Mouse (Mus musculus) G1E (cell line): Measurements from ENCODE around the gene Slc29a1.

Source experiments
- CTCF ChIP-seq: IDR thresholded peaks from 2 replicates; pipeline ENCODE4 v1.5.1; 2012; ENCODE audit warnings: low read depth, low read length, inconsistent platforms, mixed read lengths
- GATA1 ChIP-seq: IDR thresholded peaks from 2 replicates; pipeline ENCODE4 v1.6.1; 2012; ENCODE audit warnings: borderline replicate concordance, low read length, inconsistent platforms, mixed read lengths

DNA sequence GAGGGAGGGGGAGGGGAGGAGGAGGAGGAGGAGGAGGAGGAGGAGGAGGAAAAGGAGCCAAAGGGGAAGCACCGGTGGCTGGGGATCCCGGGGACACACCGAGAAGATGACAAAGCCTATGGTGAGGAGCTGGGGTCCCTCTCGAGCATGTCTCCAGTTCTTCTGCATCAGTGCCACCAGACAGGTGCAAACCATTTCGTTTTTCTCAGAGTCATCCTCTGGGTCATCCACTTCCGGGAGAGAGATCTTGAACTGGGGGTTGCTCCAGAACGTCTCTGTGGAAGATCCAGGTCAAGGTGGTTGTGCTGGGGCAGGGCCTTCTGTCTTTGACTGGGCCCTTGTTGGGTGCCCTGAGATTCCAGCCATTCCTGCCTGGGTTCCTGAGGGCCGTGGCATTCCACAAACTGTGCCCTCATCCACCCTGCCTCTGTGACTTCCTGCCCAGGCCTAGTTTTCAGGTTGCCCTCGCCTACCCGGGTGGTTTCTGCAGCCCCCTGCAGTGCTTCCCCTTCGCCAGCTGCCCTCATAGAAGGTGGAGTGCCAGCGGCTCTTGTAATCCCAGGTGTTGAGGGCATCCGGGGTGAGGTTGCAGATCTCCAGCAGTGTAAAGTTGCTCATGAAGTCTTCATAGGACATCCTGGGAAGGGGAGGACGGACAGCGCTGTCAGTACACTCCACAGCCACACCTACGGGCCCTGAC lies 39.3 kb upstream of the Slc29a1 start:
- TF ChIP-seq GATA1 (no peak), CTCF (no peak)
